Mouse (Mus musculus): ENCODE data around the gene Gnpda2. TPM values are rescaled to one million over a fixed set of nuclear protein-coding genes. Genes with fewer than 3 reads are reported as not detected.

Gene Gnpda2
- polyA plus RNA-seq, 1 experiment from 2014 or later = 37.4 TPM

Other genes starting within 250 kb of the Gnpda2 start
- not detected in 2 replicates for gene Yipf7, start 49.7 kb downstream of the Gnpda2 start, polyA plus RNA-seq (2015; fragmentation: Nextera tagmentation; extraction: Ambion mirVana)
- gene Guf1, start 35.4 kb downstream of the Gnpda2 start, polyA plus RNA-seq (2015; fragmentation: Nextera tagmentation; extraction: Ambion mirVana) = 47.2 and 47.8 TPM in 2 replicates